Mouse (Mus musculus): Measurements from ENCODE around the gene Midn. TPM values are rescaled to one million over a fixed set of nuclear protein-coding genes. Genes with fewer than 3 reads are reported as not detected.

Midn gene
- total RNA-seq, 2 experiments from 2014 or later: 113 to 124 TPM

DNA sequence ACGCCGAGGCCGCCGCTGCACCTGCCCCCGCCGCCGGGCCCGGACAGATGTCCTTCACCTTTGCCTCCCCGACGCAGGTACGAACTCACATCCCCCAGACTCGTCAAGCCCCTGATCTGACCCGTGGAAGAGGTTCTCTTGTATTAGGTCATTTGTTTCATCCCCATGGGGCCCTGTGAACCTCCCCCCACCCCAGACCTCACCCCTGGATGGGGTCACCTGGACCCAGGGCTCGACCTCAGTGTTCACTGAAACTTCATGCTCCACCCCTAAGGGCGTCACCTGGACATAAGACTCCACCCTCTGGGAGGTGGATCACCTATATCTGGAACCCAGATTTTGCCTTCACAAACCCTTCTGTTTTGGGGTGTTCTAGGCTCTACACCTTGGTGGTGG lies 5.5 kb upstream of the Midn start:
- DNase-seq (ENCODE audit: low spot score in 2 of 2): no peak

- DNase-seq (ENCODE audit: low spot score in 2 of 2): no peak
These were observed 4.4 kb upstream of the Midn start for GRCm38 (mm10) chr10:80143664-80144063.

DNA sequence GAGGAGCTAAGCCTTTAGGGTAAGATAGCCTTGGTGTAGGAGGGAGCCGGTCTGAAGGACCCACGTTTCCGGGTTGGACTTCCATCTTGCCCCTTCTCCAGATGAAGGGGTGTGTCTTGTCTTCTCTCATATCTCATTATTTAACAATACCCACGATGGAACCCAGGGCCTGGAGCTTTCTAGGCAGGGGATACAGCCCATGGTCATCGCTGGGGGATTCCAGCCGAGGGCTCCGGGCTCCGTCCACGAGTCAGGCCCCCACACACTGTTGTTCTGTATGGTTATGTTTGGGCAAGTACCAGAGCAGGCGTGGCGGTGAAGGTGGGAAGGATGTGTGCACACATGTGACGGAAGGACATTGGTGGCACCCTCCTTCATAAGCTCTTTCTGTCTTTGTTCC lies 3.9 kb upstream of the Midn start:
- DNase-seq (ENCODE audit: low spot score in 2 of 2): no peak

- no peak for DNase-seq (ENCODE audit: low spot score in 2 of 2)
These were observed 2.9 kb upstream of the Midn start for GRCm38 (mm10) chr10:80144864-80145838.

DNA sequence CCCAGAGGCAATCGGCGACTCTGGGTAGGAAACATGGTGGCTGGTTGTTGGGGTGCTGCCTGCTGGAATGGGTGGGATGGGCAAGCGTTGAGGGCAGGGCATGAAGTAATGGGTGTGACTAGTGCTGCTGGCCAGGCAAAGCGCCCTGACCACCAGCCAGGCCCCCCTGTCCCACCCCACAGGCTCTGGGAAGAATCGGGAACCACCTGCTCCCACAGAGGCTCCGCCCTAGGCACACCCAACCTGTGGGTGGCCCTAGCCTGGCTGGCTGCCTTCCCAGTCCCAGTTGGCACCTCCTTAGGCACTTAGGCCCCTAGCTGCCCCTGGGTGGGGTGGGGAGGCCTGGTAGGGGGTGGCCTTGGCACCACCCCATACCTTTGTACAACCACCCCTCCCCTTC lies 2.2 kb upstream of the Midn start:
- no peak for DNase-seq (ENCODE audit: low spot score in 2 of 2)

GRCm38 (mm10) chr10:80146568-80147011 lies 1.5 kb upstream of the Midn start:
- DNase-seq (ENCODE audit: low spot score in 2 of 2): no peak

DNA sequence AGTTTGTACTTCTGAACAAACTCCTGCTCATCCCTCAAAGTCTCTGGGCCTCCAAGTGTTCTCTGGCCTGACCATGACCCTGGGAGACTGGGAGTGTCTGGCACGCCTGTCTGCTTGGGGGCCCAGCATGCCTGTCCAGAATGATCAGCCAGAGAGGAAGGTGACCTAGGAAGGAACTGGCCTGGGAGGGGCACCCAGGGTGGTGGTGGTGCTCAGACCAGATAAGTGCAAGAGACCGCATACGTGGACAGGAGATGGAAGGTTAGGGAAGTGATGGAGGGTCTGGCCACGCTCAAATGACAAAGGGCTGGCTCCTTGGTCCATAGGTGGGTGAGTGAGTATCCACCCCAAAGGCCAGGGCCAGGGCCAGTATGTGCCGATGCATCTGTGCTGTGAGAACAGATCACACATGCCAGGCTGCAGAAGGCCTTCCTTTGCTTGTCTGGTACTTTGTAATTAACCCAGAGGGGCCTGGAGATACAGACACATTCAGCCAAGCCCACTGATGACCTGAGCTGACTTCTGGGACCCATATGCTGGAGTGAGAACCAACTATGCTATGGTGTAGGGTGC lies 840 bp upstream of the Midn start:
- DNase-seq (ENCODE audit: low spot score in 2 of 2): no peak

DNA sequence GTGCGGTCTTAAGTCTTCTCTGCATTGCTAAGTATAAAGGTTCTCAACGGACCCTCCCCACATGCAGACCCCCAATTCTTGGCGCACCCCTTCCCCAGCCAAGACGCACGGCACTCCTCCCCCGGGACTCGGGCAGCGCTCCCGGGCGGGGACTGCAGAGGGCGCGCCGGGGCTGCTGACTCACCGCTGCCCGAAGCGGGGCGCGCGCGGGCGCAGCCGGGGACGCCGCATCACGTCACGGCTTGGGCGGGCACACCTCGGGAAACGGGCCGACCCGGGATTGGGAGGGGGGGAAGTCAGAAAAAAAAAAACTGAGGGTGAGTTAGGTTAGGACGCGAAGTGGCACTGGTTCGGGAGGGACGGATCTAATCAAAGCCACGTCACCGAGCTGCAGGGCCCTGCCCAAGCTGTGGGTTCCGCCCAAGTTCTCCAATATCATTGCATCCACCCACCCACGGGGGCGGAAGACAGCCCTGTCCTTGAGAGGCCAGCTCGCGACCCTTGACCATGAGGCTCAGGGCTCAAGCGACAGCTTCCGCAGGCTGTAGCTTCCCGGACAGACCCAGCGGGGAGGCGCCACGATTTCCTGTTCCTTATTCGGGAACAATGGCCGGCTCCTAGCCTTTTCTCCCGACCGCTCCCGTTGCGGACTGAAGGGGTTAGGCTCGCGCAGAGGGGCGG lies 678 bp downstream of the Midn start:
- peak; percentile 92 to 93 for DNase-seq (ENCODE audit: low spot score in 2 of 2)

DNA sequence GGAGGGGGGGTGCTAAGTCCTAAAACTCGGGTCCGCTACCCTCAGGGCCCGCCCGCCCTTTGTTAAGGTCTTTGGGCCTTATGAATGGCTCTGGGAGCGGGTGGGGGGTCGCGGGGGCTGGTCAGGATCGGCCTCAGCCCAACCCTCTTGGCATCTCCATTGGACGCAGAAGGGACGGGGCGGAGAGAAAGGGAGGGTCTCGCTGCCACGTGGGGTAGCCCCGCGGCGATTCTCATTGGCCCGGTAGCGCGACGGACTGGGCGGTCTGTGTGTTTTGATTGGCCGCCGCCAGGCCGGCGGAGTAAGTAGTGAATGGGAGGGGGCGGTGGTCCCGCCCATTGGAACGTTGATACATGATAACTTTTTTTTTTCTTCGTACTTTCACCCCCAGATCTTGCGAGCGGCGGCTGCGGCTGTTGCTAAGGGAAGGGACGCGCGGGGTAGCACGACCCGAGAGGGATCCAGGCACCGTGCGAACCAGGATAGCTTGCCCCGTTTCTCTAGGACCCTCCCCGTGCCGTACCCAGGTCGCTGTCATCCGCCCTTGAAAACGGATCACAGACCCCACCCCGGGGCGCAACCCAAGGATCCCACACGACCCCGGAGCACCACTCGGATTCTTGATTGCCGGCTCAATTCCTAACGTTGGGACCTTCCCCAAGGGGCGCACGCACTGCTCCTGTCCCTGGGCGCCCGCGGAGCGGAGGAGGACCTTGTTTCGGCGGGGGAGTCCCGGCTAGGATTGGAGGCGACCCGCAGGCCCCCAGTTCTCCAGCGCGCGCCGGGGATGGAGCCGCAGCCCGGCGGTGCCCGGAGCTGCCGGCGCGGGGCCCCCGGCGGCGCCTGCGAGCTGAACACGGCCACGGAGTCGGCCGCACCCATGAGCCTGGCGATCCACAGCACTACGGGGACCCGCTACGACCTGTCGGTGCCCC lies 1.5 kb downstream of the Midn start:
- peak; percentile 90 to 94 for DNase-seq (ENCODE audit: low spot score in 2 of 2)

DNA sequence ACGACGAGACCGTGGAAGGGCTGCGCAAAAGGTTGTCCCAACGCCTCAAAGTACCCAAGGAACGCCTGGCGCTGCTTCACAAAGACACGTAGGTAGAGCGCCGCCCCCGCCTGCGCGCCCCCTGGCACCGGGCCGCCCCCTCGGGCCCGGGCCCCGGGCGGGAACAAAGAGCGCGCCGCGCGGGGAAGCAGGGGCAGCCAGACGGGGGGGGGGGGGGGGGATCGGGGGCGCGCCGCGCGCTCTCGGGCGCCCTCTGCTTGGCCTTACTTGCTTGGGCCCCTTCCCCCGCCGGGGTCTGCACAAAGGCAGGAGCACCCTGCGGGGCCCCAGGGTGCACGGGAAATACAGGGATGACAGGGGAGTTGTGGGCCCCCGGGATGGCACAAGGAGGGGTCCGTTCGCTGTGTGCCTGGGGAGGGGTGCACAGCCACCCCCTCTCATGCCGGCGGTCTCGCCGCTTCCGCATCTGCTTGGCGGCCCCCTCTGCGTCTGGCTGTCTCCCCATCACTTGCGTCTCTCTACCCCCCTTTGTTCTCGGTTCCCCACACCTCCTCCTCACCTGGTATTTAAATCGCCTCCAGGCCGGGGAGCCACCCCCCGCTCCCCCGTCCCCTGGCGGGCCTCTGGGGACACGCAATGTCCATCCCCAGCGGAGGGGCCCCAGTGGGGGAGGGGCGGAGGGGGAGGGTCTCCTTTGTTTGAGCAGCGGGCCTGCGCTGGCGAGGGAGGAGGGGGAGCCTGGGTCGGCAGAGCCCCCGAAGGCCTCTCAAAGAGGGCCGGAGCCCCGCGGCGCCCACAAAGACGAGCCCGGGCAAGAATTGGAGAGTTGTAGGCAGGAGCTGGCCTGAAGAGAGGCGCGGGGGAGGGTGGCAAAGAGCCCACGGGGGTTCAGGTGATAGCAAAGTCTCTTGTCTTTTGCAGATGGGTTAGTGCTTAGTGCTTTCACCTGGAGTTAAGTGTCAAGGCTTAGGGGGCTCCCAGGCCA lies 2.4 kb downstream of the Midn start:
- DNase-seq (ENCODE audit: low spot score in 2 of 2): no peak

DNA sequence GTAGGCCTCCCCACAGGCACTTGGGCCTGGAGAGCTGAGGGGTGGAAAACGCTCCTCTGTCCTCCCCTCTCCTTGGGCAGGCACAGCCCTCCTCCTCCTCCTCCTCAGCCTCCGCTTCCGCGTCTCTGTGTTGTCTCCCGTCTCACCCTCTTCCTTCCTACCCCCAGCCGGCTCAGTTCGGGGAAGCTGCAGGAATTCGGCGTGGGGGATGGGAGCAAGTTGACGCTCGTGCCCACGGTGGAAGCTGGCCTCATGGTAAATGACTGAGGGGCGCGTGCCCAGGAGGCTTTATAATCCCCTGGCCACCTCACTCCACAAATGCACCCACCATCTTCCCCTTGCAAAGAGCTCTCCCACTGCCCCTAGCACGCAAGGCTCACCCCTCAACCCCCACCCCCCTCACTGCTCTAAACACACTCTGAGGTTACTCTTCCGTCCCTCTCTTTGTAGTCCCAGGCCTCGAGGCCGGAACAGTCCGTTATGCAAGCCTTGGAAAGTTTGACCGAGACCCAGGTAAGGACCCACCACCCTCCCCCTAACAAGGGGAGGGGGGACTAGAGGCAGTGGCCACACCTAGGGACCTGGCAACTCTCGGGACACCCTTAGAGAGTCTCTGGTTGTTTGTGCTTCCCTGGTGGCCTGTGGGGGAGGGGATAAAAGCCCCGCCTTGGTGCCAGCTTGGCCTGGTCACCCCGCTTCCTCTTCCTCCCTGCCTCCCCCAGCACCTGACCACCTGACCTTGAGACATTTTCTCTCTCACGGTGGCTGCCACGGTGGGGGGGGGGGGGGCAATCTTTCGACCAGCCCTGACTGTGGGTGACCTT lies 3.4 kb downstream of the Midn start:
- DNase-seq (ENCODE audit: low spot score in 2 of 2): no peak

DNA sequence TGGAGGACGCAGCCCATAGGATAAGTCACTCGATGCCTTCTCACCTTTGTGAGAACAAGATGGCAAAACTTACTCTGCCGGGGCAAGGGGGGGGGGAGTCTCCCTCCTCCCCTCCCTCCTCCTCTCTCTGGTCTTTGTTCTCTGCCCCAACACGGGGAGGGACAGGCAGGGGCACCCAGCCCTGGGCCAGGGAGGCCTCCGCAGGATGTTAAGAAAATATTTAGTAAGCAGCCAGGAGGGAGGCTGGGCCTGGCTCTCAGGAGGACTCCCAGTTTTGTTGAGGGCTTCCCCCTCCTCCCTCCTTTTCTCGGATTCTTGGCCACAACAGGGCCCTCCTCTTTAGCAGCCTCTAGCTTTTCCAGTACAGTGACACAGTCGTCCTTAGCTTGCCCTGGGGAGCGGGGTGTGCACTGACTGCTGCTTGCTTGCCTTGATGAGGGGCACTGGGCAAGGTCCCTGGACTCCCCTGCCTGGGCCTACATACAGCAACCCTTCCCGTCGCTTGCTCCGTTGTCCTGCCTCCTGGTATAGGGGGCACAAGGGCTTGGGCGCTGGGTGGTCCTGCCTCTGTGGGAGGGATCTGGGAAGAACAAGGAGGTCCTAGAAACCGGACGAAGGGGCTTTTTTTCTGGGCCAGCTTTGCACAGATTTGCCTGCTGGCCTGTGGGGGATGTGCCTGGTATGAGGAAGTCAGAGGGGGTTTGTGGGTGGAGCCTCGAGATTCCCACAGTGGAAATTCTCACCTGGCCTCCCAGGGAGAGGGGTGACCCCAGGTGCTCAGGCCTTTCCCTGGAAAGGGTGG lies 4.2 kb downstream of the Midn start:
- DNase-seq (ENCODE audit: low spot score in 2 of 2): no peak

GRCm38 (mm10) chr10:80152873-80153260 lies 4.8 kb downstream of the Midn start:
- DNase-seq (ENCODE audit: low spot score in 2 of 2): no peak

DNA sequence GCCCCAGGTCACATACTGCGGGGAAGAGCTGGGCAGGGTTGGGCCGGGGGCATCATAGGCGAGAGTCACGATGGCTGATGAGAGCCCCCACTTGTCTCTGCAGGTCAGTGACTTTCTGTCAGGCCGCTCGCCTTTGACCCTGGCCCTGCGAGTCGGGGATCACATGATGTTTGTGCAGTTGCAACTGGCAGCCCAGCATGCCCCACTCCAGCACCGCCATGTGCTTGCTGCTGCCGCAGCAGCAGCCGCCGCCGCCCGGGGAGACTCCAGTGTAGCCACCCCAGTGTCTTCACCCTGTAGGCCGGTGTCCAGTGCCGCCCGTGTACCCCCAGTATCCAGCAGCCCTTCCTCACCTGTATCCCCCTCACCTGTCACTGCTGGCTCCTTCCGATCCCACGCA lies 5.6 kb downstream of the Midn start:
- no peak for DNase-seq (ENCODE audit: low spot score in 2 of 2)

DNA sequence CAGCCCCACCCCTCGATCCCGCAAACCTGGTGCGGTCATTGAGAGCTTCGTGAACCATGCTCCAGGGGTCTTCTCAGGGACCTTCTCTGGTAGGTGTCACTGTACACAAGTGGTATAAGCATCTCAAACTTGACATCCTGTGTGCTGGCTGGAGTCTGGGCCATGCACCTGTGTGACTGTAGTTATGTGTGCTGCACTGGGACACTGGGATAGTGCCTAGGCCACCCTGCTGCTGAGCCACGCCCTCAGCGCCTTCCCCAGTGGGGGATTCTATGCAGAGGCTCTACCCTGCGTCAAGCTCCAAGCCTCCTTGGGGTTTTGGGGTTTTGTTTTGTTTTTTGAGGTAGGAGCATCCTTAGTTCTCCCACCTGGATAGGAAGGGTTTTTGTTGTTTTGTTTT lies 6.3 kb downstream of the Midn start:
- no peak for DNase-seq (ENCODE audit: low spot score in 2 of 2)

- no peak for DNase-seq (ENCODE audit: low spot score in 2 of 2)
These were observed 7.2 kb downstream of the Midn start for GRCm38 (mm10) chr10:80155277-80155676.

DNA sequence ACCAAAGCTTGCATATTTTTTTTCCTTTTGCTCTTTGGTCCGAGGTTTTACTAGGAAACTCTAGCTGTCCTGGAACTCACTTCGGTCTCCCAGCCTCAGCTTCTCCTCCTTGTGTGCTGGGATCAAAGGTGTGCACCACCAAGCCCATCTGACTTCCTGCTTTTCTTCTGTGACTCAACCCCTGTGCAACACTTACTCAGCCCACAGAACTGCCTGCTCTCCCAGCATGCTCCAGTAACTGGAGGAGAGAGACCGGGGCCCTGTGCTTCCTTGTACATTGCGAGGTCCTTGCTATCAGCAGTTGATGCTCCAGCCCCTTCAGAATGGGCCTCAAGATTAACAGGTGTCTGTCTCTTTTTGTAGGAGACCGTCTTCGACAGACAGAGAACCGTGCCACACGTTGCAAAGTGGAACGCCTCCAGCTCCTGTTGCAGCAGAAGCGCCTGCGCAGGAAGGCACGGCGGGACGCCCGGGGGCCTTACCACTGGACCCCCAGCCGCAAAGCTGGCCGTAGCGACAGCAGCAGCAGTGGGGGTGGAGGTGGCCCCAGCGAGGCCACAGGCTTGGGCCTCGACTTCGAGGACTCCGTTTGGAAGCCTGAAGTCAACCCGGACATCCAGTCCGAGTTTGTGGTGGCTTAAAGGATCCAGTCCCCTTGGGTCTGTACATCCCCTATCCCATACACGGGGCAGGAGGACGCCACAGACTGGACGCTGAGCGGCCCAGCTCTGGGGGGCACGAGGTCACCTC lies 8.1 kb downstream of the Midn start:
- DNase-seq (ENCODE audit: low spot score in 2 of 2): no peak
